Mouse (Mus musculus) adrenal gland, postnatal 25 days (tissue): ENCODE data around the gene Gm20219. TPM values are rescaled to one million over a fixed set of nuclear protein-coding genes. Genes with fewer than 3 reads are reported as not detected.

Experiments used
- DNase-seq: peaks from one replicate; pipeline ENCODE4 v3.0.0; 2021; ENCODE audit warnings: mixed read lengths
- total RNA-seq: library from RNA; stranded (reverse); gene quantifications from 2 replicates; pipeline ENCODE4 v1.2.3, GENCODE M21; 2021

The Gm20219 gene
- total RNA-seq, 1 experiment from 2014 or later = 1.1 TPM

DNA sequence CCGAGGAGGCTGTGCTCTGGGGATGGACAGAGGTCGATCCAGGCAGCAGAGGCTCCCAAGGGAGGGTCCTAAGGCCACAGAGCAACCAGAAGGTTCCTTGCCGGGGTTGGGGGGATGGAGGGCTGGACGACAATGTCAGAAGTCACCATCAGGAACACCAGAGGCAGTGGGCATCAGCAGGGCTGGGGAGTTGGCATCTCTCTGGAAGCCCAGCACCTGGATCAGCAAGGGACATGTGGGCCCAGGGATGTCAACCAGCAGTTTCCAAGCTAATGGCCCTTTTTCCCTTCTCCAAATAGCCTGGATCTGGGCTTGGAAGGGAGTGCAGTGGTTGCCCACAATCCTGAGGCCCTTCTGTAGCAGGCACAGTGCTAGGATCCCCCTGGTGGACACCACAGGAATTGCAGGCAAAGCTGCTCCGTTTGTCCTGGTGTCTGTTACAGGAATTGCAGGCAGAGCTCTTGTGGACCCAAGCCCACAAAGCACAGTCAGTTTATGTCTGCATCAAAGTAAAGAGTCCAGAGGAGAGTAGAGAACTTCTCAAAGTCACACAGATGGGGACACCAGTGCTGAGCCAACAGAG is 1.3 kb downstream of the Gm20219 start:
- DNase-seq = peak; percentile 65

DNA sequence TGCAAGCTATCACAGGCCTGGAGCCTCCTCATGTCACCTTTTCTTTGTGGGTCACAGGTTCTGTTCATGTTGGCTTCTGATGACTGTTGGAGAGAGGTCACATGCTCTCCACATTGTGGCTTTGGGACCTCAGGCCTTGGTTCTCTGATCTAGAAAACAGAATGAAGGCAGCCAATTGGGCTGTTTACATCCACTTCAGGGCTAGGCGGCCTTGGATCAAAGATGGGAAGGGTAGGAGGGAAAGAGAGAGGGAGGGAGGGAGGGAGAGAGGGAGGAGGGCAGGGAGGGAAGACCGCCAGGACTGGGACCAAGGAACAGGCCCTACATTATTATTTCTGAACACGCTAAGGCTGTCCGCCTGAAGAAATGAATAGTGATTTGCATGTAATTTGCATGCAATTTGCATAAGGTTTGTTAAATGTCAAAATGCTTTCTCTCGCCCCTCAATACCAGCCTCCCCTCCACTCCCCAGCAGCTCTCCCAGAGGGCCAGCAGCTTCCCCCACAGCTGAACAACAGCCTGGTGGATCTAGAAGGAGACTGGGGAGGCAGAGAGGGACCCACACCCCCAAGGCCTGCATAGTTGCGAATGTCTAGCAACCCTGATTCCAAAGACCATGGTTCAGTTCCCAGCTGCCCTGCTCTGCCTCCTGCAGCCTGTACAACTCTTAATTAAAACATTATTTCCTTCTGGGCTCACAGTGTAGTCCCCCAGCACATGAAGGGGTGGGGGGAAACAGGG is 2.2 kb downstream of the Gm20219 start:
- DNase-seq = no peak

DNA sequence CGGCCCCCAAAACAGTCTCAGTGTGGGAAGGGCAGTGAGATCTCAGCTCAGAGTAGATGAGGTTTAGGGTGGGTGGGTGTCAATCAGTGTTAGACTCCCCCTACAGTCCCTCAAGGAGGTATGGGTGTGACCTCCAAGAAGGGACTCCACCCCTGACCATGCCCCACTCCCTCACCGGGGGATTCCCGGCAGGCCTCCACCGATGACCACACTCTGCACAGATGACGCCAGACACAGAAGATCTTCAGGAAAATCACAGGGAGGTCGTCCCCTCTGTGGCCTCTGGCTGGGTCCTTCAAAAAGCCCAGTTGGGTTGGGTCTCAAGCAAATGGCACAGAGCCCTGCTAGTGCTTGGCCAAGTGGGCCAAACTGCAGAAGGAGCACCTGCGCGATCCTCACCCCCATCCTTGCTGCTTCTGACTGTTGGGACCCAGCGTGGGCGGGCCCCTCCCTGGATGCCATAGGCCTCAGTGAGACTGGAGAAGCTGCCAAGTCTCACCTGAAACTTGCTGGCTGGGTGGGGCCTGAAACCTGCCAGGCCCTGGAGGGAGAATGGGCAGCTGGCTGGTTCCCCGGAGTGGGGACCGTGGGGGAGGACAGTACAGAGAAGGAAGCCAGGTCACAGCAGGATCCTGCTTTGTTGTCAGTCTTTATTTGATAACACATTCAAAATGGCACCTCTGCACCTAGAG is 3.3 kb downstream of the Gm20219 start:
- no peak for DNase-seq

DNA sequence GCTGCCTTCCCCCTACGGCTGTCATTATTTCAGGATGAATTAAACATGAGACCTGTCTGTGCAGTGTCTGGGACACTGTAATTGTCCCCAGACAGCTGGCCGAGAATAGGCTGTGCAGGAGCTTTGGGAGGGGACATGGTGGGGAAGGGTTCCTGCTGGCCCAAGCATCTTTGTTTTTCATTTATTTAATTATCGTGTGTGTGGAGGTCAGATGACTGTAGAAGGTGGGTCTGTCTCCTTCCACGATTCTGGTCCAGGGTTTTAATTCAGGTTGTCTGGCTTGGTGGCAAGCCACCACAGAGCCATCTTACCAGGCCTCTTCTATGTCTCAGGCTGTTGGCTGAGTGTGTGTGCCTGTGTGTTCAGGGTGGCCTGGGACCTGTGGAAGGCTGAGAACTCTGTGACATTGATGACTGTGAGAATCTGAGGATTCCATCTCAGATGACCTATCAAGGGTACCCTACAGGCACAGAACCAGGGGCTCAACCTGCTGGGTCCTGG is 5.5 kb downstream of the Gm20219 start:
- DNase-seq = no peak

DNA sequence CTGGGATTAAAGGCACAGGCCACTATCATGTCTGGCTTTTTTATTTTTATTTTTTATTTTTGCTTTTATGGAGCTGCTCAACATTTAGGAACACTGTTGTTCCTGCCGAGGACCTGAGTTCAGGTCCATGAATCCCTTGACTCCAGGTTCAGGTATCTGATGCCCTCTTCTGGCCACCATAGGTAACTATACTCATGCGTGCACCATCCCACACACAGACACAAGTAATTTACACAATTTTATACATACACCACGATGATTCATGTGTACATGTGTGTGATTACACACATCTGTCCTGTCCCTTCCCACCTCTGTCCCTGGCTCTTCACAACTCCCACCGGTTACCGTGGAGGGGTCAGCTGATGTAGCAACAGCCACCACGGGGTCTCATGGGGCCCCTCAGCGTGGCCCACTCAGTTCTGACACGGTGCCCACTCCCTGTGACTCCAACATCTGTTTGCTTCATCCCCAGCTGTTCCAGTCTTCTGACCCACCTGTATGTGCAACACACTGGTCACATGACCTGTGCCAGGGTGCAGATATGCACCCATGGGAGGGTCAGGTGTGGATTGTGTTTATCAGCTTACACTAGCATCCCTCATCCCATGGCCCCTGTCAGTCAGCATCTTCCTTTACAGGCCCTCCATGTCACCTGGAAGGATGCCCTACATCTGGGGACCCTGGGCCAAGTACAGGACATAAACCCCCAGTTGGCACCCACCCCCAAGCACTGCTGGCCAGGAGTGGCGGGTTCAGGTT is 6.2 kb downstream of the Gm20219 start:
- no peak for DNase-seq

DNA sequence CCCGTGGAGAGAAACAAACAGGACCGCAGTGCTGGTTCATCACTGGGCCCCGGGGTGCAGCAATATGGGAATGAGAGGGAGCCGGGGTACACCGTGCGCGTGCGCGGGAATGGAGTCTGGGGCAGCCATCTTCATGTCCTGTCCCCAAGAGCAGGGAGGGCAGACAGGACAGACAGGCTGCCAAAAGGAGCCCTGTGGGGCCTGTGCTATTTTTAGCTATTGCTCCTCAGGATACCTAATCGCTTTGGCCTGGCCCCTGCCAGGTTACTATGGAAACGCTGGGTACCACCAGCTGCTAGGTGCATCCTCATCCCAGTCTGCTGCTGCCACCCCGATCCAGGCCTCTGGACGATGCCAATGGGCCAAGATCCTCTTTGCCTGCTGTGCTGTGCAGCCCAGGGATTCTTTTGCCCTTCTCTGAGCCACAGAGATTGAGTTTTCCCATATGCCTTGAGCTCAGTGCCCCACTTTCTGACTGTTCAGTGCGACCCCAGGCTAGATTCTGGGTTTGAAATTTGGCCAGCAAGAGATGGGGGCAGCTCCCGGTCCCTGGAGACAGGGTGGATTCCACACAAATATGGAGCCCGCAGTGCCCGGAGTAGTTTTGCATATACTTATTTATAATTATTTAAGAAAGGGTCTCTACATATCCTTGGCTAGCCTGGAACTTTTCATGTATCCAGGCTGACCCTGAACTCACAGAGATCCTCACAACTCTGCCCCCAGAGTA is 6.9 kb downstream of the Gm20219 start:
- no peak for DNase-seq

DNA sequence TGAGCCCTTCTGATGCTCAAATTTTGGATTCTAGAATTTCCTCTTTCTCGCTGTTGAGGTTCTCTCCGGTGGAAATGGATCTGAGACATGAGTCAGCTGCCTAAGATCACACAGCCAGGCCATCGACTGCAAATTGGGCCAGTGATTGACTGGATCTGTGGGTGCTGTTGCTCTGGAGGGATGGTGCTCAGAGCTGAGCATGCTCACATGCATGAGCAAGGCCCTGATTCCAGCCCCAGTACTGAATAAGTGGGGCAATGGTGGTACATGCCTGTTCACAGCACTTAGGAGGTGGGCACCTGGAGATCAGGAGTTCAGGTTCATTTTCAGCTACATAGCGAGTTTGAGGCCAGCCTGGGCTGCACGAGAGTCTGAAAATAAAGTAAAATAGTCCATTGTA is 7.6 kb downstream of the Gm20219 start:
- no peak for DNase-seq

DNA sequence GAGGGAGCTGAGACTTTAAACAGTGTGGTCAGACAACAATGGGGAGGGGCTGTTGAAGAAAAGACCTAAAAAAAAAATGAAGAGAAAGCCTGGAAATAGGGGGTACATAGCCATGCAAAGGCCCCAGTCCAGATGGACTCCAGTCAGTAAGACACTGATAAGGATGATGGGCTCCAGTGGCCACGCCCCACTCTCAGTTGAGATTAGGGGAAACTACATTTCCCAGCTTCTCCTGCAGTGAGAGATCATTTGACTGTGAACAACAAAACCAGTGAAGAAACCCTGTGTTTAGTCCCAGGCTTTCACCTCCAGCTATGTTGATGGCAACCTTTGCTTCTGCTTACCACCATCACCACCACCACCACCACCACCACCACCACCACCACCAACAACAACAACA is 8.2 kb downstream of the Gm20219 start:
- DNase-seq = no peak

DNA sequence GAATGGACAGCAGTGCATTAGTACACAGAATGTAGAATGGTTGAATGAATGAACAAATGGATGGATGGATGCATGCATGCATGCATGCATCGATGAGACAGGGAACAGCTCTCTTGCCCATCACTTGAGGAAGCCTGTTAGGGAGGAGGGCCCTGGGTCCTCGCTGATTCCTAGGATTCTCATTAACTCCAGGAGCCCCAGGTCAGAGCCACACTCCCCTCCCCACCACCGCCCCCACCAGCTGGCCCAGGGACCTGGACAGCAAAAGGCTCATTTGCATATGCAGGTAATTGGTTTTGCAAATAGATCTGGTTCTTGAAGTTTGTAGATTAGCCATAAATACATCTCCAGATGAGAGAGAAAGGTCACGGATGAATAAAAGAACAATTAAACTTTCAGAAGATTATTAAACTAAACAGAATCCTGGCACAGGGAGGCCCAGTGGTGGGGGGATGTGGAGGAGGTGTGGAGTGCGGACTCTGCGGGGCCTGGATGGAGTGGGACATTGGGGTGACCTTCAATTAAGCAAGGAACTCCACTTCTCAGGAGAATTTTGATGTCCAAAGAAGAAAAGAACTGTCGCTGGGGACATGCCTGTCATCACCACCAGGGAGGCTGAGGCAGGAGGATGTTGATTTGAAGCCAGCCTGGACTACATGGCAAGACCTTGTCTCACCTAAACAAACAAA is 9.3 kb downstream of the Gm20219 start:
- DNase-seq = no peak

DNA sequence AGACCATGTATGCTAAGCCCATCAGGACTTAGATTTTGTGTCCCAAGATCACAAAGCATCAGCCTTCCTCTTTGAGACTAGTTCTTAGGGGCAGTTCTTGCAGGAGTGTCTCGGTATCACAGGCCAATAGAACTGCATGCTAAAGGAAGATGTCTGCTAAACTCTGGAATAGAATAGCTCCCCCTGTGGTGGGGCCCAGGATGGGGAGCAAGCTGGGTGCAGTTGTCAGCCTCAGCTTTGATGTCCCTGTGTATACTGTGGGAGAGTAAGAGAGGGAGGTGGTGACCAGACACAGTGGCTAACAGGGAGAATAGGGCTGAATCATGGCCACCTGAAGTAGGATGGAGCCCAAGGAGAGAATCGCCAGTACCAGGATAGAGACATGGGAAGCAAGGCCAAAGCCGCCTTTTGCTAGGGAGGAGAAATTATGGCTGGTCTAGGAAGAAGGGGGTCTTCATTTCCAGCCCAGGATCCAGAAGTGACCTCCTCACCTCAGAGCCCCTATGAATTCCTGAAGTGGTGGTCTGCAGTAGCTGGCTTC is 10.4 kb downstream of the Gm20219 start:
- no peak for DNase-seq

DNA sequence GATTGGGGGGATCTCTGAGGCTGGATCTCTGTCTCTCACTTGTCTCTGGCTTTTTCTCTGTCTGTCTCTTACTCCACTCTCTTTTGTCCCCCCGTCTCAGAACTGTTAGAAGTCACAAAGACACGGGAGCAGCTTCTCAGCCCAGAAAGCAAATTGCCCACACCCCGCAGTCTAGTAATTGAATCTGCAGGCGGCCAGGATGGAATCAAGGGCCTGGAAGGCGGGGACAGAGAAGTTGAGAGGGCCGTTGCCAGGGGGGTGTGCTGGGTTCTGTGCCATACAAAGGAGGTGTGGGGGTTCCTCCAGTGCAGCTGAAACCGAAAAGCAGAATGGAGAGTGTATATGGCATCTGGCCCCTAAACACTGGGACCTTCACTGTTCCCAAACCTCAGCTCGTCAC is 11.5 kb downstream of the Gm20219 start:
- no peak for DNase-seq

DNA sequence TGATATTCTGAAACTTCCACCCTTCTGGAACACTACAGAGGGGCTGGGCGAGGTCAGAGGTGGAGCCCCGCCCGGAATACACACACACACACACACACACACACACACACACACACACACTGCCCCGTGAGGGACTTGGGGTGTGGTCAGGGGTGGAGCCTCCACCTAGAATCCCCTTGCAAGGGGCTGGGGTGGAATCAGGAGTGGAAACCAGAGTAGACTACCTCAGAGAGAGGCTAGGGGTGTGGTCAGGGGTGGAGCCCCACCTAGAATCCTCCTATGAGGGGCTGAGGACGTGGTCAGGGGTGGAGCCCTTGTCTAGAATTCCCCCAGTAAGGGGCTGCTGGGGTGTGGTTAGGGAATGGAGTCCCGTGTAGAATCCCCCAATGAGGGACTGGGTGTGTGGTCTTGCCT is 13.6 kb downstream of the Gm20219 start:
- no peak for DNase-seq

DNA sequence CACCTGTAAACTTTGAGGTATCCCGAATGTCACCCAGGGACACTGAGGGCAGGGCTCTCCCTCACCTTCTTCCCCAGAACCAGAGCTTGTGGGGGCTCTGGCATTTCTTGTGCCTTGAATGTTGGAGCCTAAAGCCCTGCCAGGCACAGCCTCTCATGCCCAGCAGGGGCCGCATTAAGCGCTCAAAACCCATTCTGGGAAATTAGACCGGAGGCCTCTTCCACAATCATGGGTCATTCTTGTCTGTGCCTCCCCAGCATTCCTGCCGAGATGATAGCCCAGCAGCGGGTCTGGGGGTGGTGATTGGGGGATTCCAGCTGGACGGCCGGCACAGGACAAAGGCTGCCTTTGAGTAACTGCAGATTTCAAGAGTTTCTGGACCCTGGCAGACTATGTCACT is 16.3 kb downstream of the Gm20219 start:
- no peak for DNase-seq

DNA sequence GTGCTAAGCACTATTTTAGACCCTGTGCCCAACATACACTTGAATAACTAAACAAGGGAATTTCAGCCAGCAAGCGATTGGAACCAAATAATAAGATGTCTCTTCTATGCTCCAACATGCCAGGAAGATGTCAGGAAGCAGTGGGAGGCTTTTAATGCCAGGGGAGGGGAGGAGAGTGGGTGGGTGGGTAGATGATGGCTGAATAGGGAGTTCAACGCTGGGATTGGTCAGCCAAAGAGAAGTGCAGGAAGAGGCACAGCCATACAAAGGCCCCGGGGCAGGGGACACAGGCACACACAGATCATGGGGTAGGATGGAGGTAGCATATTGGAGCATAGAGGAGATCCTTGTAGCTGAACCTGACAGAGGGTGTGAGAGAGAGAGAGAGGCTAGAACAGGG is 17.3 kb downstream of the Gm20219 start:
- DNase-seq = no peak

DNA sequence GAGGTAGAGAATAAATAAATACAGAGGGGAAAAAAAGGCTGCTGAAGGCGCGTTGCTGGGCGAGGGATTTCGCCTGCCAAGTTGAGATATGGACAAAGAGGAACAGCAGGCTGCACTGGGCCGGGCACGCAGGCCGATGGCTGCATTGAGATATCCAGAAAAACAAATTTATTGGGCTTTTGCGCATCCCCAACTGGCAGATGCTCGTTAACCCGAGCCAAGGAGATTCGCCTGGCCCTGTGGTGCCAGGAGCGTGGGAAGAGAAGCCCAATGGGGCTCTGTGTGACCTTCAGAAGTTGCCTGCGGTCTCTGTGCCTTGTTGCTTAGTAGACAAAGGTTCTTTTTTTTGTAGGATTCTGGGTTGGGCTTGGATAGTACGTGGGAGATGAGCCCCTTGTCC is 18.0 kb downstream of the Gm20219 start:
- no peak for DNase-seq

DNA sequence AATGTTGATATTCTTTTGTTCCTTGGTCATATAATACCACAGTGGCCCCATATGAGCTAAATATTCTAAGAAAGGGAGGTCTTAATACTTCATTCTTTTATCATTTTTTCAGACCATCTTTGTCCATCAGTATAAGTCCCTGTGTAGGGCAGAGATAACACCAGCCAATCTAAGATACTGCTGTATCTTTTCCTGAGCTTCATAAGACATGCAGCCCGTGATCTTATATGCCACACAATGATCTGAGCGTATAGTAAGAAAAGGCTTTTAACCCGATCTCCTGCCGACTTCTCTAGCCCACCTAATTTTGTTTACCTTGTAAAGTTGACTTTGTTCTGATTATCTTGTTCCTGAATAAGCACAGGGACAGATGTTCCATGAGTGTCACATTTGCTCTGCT is 29.2 kb downstream of the Gm20219 start:
- DNase-seq = no peak

DNA sequence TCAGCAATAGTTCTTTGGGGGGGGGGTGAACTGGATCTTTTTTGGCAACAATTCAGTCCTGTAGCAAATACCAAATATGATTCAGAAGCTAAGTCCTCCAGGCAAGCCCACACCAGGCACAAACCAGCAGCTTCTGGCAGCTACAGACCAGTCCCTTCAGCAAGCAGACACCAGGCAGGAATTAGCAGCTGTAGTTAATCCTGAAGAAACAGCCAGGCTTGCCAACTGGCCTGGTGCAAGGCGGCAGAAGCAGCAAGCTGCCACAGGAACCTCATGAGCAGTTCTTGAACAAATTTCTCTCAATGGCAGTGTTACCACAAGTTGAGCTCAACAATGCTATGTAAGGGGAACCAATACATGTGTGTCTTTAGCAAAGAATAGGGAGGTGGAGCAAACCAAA is 31.4 kb downstream of the Gm20219 start:
- no peak for DNase-seq

DNA sequence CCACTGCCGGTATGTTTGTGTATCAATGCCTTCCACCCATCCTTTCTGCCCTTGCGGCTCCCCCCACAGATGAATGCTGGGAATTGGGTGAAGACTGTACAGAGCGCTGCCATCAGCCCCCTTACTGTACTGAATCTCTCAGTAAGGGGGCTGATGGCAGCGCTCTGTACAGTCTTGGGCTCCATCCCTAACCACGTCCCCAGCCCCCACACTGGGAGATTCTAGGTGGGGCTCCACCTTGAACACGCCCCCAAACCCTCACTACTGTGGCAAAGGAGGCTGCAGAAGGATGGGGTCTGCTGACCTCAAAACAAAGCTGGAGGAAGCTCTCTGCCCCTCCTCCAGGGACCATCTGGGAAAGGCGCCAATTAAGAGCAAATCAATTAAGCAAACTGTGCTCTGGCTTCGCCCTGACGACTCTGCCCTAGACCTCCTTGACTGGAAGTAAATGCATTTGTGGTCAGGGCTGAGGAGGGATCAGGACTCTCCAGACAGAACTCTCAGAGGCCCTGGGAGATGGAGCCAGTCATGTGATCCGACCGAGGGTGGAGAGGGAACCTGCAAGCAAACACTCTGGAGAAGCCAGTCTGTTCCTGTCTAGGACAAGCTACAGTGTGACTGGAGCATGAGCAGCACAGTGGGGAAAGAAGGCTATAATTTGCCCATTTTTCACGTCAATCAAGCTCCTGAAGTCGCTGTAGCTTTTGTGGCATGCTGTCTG is 38.3 kb downstream of the Gm20219 start:
- DNase-seq = no peak

DNA sequence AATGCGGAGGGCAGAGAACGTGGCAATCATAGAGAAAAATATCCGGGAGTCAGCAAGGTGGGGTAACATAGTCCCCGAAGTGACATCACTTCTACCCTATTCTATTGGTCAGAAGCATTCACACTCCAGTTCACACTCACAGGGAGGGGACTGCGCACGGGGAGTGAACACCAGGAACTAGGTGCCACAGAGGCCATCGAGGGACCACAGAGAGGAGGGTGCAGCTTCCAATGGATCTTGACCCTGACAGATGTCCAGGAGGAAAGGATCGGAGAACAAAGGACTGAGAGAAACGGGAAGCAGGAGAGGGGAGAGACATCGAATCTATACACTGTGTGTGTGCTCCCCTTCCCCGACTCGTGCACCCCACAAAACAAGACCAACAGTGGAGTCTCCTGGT is 39.3 kb downstream of the Gm20219 start:
- DNase-seq = no peak

DNA sequence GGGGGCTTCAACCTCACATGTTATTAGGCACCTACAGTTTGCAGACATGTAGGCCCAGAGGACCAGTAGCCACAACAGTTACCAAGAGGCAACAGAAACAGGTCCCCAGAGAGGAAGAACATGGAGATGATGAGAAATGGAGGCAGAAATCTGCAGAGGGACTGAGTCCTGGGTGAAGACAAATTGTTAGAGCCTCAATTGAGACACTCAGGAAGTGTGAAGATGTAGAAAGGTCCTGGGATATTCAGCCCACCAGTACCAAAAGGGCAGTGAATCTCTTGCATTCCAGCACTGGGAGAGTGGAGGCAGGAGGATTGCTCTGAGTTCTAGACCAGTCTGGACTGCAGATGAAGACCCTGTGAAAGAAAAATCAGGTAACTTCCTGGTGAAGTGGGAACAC is 39.9 kb downstream of the Gm20219 start:
- DNase-seq = no peak

DNA sequence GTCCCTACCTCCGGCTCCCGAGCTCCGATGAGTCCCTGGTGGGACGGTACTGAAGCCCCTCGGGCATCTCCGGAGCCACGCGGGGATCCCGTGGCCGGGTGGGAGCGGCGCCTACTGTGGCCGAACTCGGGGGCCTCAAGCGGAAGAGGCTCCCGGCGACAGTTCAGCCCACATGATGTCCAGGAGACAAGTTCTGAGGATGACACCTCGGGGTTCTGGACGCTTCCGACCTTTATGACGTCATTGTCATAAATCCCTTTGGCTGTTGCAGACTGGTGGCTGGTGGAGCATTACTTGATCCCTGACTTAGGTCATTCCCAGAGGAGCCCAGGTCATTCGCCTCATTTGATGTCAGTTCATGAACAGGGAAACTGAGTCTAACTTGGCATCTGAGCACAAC is 41.9 kb downstream of the Gm20219 start, which contains the start of gene Znrf4:
Gene Znrf4 (minus strand): TSS at position 122 of the 400 bp plus-strand sequence.
- no peak for DNase-seq
